Mouse (Mus musculus) cerebellum, postnatal 10 days (tissue): ENCODE measurements around the gene Atp5g1.

Experiments used
- DNase-seq, 2 experiments: peaks; one replicate each; pipeline ENCODE4 v3.0.0; 2021; ENCODE audit warnings: mixed read lengths in 2 of 2

Atp5g1 gene

DNA sequence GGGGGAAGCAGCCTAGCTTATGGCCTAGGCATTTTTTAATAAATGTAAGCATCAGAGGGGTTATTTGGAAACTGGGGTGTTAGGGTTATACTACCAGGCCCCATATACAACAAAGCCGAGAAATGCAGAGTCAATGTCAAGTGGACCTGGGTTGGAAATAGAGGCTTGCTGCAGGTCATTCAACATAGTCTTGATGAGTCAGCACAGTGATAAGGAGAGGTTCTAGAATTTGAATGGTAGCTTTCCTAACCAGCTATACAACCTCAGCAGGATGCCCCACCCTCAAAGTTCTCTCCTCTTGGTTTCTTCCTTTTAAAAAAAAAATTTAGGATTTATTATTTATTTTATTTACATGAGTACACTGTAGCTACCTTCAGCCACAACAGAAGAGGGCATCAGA lies 4.5 kb downstream of the Atp5g1 start:
- DNase-seq = no peak

DNA sequence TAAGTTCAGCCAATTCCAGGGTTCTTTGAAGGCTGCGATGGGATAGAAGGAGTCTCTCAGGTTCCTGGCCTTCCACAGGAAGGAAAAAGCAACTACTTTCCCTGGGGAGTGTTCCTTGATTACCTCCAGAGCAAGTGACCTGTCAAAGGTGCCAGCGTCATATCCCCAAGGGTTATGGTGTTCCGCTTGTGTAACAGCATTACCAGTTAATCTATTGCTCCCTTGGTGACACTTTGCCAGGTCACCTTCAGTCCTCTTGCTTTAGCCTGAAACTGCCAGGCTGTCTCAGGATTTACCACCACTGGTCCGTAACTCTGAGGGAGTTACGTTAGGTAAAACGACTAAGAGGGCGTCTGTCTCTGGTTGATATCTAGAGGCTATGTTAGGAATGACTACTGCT lies 5.1 kb downstream of the Atp5g1 start:
- no peak for DNase-seq

DNA sequence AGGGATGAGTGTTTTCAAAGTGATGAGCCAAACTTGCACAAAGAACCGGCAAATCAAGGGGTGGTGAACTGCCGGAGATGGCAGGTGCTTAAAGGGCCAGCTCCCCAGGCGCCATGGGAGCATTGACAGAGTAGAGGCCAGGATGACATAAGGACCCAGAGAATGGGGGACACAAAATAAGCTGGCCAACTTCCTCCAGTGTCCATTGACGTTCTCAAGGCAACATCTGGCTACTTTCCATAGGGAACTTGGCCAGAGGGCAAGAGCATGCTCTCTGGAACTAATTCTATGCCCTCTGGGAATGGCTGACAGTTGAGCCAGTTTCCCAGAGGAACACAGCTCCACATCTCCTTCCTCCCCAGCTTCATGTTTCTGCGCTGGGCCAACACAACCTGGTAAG lies 7.2 kb downstream of the Atp5g1 start:
- peak in 1 of 2 experiments; percentile 43 for DNase-seq

DNA sequence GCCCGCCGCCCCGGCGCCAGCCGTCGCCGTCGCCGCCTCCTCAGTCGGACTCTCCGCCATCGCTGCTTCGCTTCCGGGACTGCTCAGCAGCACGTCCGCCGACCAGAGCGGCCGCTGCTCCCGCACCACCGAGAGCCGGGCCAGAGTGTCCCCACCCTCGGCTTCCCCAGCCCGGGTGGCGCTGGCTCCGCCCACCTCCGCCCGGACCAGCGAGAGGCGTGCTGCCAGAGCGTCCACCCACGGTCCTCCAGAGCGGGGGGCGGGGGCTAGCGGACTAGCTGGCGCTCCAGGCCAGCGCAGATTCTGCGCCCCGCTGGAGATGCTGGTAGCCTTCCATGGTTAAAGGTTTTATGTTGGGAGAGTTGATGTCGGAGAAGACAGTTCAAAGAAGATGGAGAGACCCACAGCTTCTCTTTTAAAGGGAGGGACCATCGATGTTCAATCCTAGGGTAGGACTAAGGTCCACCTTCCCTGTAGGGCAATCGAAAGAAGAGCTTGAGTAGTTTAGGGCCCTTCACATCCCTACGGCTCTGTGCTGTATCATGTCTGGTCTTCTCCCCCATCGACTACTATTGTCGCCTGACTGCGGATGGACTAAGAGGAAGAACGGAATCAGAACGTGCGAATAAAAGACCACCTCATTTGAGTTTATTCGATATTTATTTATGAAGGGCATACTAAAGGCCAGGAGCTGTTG lies 10.1 kb downstream of the Atp5g1 start, which contains the start of gene Ube2z:
Ube2z (minus strand) TSS at position 174 of the 697 bp plus-strand sequence.
- peak; percentile 100 for DNase-seq

DNA sequence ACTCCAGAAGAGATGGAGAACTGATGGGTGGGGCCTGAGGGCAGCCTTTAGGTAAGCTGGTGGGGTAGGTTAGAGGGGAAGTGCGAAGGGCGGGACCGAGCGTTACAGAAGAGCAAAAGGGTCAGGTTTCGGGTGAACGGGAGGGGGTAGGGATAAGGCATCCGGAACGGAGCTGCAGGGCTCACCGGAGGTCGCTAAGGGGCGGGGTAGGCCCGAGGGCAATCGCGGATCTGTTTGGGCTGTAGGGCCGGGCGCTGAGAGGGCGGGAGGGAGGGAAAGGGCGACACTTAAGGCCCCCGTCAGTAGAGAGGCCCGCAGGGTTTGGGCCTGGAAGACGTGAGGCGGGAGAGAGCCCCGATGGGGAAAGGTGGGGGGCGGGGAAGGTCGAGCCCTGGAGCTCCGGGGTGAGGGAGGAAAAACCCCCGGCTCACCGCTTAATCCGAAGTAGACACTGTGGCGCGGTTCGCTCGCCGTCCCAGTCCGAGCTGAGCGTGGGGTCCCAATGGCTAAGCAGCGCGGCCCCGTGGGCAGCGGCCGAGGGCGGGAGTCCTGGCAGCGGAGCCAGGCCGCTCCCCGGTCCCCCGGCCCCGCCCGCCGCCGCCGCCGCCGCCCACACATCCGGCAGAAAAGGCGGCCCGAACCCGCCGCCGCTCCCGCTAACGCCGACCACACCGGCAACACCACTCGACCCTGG lies 10.8 kb downstream of the Atp5g1 start:
- DNase-seq = no peak

DNA sequence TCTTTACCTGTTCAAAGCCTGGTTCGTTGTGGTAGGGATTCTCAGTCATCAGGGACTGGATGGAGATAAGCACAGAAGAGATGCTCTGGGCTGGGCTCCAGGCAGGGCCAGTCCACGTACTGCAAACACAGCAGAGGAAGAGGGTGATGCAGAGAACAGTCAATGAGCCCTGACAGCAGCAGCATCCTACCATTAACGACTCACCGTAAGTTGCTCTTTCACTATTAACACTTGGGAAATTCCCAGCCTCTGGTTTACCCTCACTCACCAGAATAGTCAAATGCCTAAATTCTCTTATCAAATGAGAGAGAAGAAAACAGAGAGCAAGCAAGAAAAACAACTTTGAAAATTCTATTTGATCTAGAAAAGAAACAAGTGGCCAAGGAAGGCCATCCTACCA lies 17.2 kb downstream of the Atp5g1 start:
- no peak for DNase-seq

DNA sequence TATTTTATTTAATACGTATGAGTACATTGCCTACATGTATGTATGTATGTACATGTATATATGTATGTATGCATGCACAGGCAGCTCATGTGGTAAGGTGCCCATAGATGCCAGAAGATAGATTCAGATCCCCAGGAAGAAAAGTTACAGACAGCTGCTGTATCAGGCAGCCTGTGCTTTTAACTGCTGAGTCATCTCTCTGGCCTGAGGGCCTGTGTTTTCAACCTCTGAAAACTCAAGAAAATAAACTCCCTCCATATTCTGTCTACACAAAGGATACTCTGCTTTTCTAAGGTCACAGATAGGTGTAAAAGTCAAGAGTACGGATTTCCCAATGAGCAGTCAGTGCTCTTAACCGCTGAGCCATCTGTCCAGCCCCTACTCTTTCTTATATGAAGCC lies 24.6 kb downstream of the Atp5g1 start:
- no peak for DNase-seq

DNA sequence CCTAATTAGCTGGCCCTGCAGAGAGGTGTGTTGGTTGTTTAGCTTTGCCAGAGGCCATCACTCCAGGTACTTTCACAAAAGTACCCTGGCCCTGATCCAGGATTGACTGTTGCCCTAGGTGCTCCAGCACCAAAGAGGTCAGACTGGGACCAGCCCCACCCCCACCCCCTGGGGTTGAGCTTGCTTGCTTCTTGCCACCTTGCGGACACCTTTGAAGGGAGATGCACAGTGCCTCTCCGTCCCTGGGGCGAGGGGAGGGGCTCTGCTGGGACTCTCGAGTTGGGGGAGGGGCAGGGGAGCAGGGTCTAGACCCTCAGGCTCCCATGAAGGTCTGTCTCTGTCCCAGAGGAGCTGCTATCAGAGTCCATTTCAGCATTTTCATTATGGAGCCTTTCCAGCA lies 25.5 kb downstream of the Atp5g1 start:
- DNase-seq = peak in 1 of 2 experiments; percentile 22

DNA sequence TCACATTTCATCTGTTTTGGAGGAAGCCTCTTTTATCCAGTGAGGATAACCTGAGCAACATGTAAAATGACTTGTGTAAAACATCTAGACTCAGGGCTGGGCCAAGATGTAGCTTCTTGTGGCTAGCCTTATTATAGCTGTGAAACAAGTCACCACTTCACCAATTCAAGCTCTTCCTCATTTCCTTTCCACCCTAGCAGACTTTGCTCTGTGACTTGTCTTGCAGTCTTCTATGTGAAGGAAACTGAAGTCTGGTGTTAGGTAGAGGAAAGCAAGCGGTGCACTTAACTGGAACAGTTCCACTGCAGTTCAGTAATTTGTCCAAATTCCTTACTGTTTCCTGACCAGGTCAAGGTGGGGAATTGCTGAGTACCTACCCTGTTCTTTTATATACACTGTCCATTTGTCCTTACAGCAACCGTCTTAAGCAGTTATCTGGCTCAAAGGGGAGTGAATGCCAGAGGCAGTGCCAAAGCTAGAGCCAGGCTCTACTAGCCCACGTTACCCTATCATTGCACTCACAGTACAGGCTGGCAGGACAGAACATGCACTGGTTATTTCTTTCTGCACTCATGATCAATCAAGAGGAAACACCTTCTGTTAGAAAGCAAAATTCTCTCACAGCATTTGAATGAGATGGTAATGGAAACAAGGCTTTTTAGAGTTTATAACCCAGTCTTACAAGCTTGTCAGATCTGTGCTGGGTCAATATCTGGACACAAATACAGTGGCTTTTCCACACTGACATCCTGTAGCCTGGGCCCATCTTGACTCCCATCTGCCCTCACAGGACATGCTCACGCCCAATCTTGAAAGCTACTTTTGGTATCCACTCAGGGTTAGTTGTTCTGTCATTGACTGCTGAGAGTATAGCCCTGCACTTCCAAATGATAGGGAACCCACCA lies 27.7 kb downstream of the Atp5g1 start:
- no peak for DNase-seq

DNA sequence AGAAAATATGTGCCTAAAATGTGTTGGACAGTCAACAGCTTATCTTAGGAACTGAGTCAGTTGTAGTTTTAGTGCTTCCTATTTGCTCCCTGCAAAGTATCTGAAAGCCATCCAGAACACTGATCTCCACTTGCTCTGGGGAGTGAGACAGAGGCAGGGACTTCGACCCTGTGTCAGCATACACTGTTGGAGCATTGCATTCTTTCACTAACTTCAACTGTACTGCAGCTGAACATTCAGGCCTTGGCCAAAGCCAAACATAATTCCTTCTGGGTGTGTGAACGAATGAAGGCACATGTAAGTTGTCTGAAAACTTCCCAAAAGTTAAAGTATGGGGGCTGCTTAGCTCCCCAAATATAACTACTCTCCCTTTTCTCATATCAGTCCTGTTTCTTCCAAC lies 28.7 kb downstream of the Atp5g1 start:
- DNase-seq = no peak

DNA sequence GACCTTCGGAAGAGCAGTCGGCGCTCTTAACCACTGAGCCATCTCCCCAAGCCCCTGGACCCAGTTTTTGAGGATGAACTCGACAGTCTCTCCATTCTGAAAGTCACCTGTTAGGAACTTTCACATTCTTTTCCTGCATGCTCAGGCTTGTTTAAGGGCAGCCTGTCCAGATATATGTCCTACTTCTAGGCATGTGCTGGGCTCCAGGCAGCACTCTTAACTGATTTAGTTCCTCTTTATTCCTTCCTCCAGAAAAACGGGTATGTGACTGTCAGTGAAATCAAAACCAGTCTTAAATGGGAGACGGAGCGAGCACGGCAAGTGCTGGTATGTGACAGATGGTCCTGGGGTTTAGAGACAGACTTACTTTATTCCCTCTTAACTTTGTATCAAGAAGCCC lies 29.4 kb downstream of the Atp5g1 start:
- DNase-seq = no peak

DNA sequence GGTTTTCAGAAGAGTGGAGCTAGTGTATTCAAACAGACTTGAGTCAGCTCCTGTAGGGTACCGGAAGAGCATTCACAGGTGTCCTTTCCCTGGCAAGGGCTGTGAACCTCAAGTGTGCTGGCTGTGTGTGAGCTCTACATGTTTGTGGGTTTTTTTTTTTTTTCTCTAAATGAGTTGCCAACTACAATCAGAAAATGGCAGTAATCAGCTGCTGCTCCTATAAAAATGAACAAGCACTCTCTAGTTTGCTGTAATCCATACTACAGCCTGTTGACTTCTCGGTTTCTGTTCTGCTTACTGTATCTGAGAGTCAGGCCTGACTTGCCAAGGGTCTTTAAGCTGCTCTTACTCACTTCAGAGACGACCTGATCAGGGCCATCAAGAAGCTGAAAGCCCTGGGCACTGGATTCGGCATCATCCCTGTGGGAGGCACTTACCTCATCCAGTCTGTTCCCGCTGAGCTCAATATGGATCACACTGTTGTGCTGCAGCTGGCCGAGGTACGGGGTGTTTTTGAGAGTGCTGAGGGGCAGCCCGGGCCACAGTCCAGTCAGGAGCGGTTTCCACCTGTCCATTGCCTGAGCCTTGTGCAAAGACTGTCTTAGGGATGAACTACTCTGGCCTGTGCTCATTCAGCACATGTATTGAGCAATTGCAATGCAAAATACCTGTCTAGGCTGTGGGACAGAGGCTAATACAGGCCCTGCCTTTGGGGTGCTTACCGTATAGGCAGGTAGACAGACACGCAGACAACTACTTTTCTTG lies 30.5 kb downstream of the Atp5g1 start:
- no peak for DNase-seq

DNA sequence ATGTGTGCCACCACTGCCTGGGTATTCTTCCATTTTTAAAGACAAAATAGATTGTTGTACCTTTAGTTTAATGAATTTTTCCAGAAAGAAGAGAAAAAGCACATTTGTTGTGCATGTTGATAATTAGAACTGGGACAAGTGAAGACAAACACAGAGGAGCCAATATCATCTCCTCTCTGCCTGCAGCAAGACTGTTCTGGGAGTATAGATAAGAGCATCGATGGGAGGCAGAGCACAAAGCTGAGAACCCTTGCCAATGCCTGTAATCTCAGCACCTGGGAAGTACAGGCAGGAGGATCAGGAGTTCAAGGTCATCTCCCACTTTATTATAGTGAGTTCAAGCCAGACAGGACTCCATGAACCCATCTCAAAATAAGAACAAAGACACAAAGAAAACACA lies 36.9 kb downstream of the Atp5g1 start:
- no peak for DNase-seq

DNA sequence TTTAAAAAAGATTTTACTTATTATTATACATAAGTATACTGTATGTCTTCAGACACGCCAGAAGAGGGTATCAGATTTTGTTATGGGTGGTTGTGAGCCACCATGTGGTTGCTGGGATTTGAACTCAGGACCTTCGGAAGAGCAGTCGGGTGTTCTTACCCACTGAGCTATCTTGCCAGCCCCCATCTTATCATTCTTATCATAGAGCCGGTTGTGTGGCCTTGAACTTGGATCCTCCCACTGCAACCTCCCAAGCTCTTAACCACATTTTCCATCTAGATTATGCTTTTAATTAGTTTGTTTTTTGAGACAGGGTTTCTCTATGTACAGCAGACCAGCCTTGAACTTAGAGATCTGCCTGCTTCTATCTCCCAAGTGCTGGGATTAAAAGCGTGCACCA lies 38.0 kb downstream of the Atp5g1 start:
- DNase-seq = no peak

DNA sequence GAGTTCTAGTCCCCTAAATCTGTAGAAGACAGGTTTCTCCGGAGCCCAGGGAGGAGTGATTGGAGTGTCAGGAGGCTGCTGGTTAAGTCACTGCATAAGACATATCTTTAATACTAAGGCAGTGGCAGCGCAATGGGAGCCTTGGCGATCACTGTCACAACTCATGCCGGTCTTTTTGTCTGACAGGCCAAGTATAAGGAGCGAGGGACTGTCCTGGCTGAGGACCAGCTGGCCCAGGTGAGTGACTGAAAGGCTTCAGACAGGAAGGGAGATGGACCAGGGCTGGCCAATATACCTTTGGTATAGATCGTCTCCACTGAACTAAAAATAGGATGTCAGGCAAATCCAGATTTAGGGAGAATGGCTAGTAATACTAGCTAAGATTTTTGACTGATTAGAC lies 40.3 kb downstream of the Atp5g1 start:
- DNase-seq = peak; percentile 74 to 80

DNA sequence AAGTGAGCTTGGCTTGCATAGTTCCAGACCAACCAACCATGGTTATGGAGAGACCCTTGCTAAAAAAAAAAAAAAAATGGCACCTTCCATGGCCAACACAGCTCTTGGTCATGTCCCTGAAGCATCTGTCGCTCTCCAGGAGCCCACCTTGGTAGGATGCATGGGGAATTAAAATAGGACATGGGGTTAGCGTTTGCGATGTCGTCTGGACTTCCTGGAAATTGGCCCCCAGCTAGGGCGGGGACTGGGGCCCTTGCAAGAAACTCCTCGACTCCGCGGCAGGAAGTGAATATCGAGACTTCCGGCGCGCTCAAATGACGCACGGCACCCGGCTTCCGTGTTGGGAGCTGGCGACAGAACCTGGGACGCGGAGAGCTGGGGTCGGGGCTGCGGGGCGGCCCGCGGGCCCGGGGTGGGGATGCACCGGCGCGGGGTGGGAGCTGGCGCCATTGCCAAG lies 40.8 kb downstream of the Atp5g1 start, which contains the start of gene Snf8:
Snf8 (plus strand) TSS at position 290 of the 457 bp plus-strand sequence.
- DNase-seq = peak; percentile 98 to 99

DNA sequence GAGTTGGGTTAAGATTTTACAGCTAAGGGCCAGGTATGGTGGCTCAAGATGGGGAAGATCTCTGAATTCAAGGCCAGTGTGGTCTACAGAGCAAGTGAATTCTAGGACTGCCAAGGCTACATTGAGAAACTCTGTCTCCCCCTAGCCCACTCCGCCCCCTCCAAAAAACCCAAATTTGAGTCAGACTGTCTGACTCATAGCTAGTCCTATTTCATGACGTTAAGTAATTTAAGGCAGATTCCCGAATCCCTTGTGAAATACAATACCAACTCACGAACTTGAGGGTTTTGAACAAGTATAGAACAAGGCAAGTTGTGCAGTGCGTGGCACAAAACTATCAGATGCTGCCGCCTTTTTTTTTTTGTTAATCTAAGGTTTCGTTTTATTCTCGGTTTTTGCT lies 41.4 kb downstream of the Atp5g1 start:
- DNase-seq = no peak

DNA sequence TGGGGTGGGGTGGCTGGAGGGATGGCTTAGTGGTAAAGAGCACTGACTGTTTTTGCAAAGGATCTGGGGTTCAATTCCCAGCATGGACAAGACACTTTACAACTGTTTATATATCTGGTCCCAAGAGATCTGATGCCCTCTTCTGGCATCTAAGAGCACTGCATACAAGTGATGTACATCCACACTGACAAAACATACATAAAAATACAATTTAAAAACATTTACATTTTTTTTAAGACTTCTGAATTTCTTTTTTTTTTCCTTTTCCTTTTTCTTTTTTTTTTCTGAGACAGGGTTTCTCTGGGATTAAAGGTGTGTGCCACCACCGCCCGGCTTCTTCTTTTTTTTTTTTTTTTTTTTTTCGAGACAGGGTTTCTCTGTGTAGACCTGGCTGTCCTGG lies 42.2 kb downstream of the Atp5g1 start:
- no peak for DNase-seq

DNA sequence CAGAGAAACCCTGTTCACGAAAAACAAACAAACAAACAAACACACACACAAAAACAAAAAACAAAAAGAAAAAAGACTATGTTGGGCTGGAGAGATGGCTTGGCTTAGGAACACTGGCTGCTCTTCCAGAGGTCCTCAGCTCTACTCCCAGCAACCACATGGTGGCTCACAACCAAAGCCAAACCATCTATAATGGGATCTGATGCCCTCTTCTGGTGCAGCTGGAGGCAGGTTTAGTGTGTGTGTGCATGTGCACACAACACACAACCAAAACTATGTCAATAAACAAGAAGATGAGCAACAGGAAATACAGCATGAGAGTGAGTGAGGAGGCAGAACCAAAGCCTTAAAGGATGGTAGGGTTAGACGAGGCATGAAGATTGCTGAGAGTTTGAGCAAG lies 43.8 kb downstream of the Atp5g1 start:
- DNase-seq = no peak

DNA sequence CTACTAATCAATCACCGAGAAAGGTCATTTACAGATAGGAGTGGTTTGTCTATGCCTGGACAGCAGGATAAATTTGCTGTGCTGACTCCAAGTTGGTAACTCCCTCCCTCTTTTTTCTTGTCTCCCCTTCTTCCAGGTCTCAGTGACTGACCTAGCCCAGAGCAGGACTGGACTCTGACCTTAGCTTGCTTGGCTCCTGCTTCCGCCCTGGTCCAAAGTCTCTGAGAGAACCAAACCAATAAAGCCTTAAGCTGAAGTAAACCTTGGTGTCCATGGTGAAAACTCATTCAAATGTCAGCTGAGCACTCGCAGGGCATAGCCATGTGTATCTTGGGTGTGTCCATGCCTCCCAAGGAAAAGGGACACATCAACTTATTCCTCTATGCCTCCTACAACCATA lies 44.9 kb downstream of the Atp5g1 start:
- no peak for DNase-seq

DNA sequence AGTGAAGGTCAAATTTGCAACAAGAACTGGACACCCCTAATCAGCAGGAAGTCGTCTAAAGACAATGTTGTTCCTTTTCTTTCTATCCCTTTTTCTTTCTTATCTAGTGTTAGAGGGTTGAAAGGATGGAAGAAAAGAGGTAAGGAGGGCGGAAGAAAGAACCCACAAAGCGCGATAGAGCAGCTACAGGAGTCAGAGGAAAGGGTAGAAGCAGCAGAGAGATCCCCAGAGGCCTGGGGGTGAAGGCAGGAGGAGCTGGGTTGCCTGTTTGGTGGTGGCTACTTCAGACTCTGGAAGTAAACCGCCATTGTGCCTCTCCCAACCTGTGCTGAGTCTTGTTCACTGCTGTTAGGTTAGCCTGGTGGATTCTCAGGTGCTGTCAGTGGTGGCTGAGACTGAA lies 47.3 kb downstream of the Atp5g1 start:
- DNase-seq = no peak

DNA sequence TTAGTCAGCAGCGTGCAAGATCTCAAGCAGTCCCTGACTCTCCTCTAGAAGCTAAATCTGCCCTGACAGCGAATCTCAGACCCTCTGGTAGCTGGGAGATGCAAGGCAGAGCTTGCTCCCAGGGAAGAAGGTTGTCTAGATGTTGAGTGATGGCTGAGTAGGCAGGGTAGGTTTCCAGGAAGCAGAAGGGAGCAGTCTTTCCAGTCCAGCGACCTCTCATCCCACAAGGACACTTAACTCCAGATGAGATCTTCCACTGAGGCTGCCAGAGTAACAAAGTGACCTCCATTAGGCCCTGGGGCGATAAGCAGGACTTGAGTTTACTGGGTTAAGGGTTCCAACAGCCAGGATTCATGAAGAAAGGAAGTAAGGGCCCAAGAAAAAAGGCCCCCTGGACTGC lies 54.8 kb downstream of the Atp5g1 start:
- DNase-seq = no peak
